Mouse (Mus musculus): ENCODE data around the gene Tbcc. TPM values are rescaled to one million over a fixed set of nuclear protein-coding genes. Genes with fewer than 3 reads are reported as not detected.

The Tbcc gene
- polyA plus RNA-seq, 1 experiment from 2014 or later = 73.3 TPM

GRCm38 (mm10) chr17:46927781-46928180 lies 37.3 kb downstream of the Tbcc start:
- Histone ChIP-seq H3K9ac (ENCODE audit: low read length) (no peak overlapping the region), H3K27me3 (ENCODE audit: control insufficient read depth, insufficient read depth, low read length) (no peaks in the 10 kb centered on the region), H3K4me3 (ENCODE audit: low read depth, low read length) (no peak overlapping the region), H3K4me2 (ENCODE audit: low read depth, severe bottlenecking) (no peak overlapping the region), H3K36me3 (ENCODE audit: control insufficient read depth, insufficient read depth, low read length) (peaks cover 12% of the 10 kb centered on the region), H3K9me3 (ENCODE audit: control insufficient read depth, low read length) (no peaks in the 10 kb centered on the region), H3K4me1 (ENCODE audit: control insufficient read depth, insufficient read depth, low read length) (no peaks in the 10 kb centered on the region), H3K27ac (replicated peaks; ENCODE audit: low read depth, low read length) (no peak overlapping the region)
- ATAC-seq (ENCODE audit: insufficient number of reproducible peaks, low FRiP score, low TSS enrichment, low read depth) (no peak), DNase-seq (ENCODE audit: low spot score) (no peak)
- 94% methylated on average over 5 of the region's 5 CpGs for WGBS

GRCm38 (mm10) chr17:46929277-46929676 lies 38.8 kb downstream of the Tbcc start:
- Histone ChIP-seq H3K27me3 (ENCODE audit: control insufficient read depth, insufficient read depth, low read length) (no peaks in the 10 kb centered on the region), H3K9ac (ENCODE audit: low read length) (no peak overlapping the region), H3K4me2 (ENCODE audit: low read depth, severe bottlenecking) (no peak overlapping the region), H3K36me3 (ENCODE audit: control insufficient read depth, insufficient read depth, low read length) (peaks cover 18% of the 10 kb centered on the region), H3K9me3 (ENCODE audit: control insufficient read depth, low read length) (no peaks in the 10 kb centered on the region), H3K4me1 (ENCODE audit: control insufficient read depth, insufficient read depth, low read length) (no peaks in the 10 kb centered on the region), H3K4me3 (ENCODE audit: low read depth, low read length) (no peak overlapping the region), H3K27ac (replicated peaks; ENCODE audit: low read depth, low read length) (no peak overlapping the region)
- no peak for DNase-seq (ENCODE audit: low spot score)
- ATAC-seq (ENCODE audit: insufficient number of reproducible peaks, low FRiP score, low TSS enrichment, low read depth) = no peak
- 71% methylated on average over 12 of the region's 12 CpGs for WGBS

- ATAC-seq (ENCODE audit: insufficient number of reproducible peaks, low FRiP score, low TSS enrichment, low read depth) (no peak), DNase-seq (ENCODE audit: low spot score) (no peak)
- Histone ChIP-seq H3K4me3 (ENCODE audit: low read depth, low read length) (no peak overlapping the region), H3K9me3 (ENCODE audit: control insufficient read depth, low read length) (no peaks in the 10 kb centered on the region), H3K4me1 (ENCODE audit: control insufficient read depth, insufficient read depth, low read length) (no peaks in the 10 kb centered on the region), H3K4me2 (ENCODE audit: low read depth, severe bottlenecking) (no peak overlapping the region), H3K9ac (ENCODE audit: low read length) (no peak overlapping the region), H3K36me3 (ENCODE audit: control insufficient read depth, insufficient read depth, low read length) (peaks cover 18% of the 10 kb centered on the region), H3K27me3 (ENCODE audit: control insufficient read depth, insufficient read depth, low read length) (no peaks in the 10 kb centered on the region), H3K27ac (replicated peaks; ENCODE audit: low read depth, low read length) (no peak overlapping the region)
- WGBS = 90% methylated on average over 7 of the region's 7 CpGs
Observed at GRCm38 (mm10) chr17:46929897-46930296, 39.4 kb downstream of the Tbcc start.

GRCm38 (mm10) chr17:46932961-46933360 lies 42.5 kb downstream of the Tbcc start:
- ATAC-seq (ENCODE audit: insufficient number of reproducible peaks, low FRiP score, low TSS enrichment, low read depth) = no peak
- Histone ChIP-seq H3K4me2 (ENCODE audit: low read depth, severe bottlenecking) (no peak overlapping the region), H3K9ac (ENCODE audit: low read length) (no peak overlapping the region), H3K27me3 (ENCODE audit: control insufficient read depth, insufficient read depth, low read length) (no peaks in the 10 kb centered on the region), H3K4me3 (ENCODE audit: low read depth, low read length) (no peak overlapping the region), H3K9me3 (ENCODE audit: control insufficient read depth, low read length) (no peaks in the 10 kb centered on the region), H3K4me1 (ENCODE audit: control insufficient read depth, insufficient read depth, low read length) (no peaks in the 10 kb centered on the region), H3K36me3 (ENCODE audit: control insufficient read depth, insufficient read depth, low read length) (peaks cover 29% of the 10 kb centered on the region), H3K27ac (replicated peaks; ENCODE audit: low read depth, low read length) (no peak overlapping the region)
- no peak for DNase-seq (ENCODE audit: low spot score)
- WGBS = 95% methylated on average over 5 of the region's 5 CpGs

GRCm38 (mm10) chr17:46933557-46934348 lies 43.3 kb downstream of the Tbcc start:
- Histone ChIP-seq H3K27ac (replicated peaks; ENCODE audit: low read depth, low read length) (no peak overlapping the region), H3K4me2 (ENCODE audit: low read depth, severe bottlenecking) (no peak overlapping the region), H3K27me3 (ENCODE audit: control insufficient read depth, insufficient read depth, low read length) (no peaks in the 10 kb centered on the region), H3K36me3 (ENCODE audit: control insufficient read depth, insufficient read depth, low read length) (peaks cover 30% of the 10 kb centered on the region), H3K9me3 (ENCODE audit: control insufficient read depth, low read length) (no peaks in the 10 kb centered on the region), H3K4me1 (ENCODE audit: control insufficient read depth, insufficient read depth, low read length) (no peaks in the 10 kb centered on the region), H3K4me3 (ENCODE audit: low read depth, low read length) (no peak overlapping the region), H3K9ac (ENCODE audit: low read length) (no peak overlapping the region)
- peak; percentile 79 for DNase-seq (ENCODE audit: low spot score)
- WGBS = 84% methylated on average over 19 of the region's 19 CpGs
- no peak for ATAC-seq (ENCODE audit: insufficient number of reproducible peaks, low FRiP score, low TSS enrichment, low read depth)

GRCm38 (mm10) chr17:46940461-46940860 lies 50.0 kb downstream of the Tbcc start:
- ATAC-seq (ENCODE audit: insufficient number of reproducible peaks, low FRiP score, low TSS enrichment, low read depth) = no peak
- no peak overlapping the region for H3K4me2 ChIP-seq (ENCODE audit: low read depth, severe bottlenecking)
- H3K4me3 ChIP-seq (ENCODE audit: low read depth, low read length) = no peak overlapping the region
- H3K27me3 ChIP-seq (ENCODE audit: control insufficient read depth, insufficient read depth, low read length) = no peaks in the 10 kb centered on the region
- 95% methylated on average over 8 of the region's 8 CpGs for WGBS
- H3K4me1 ChIP-seq (ENCODE audit: control insufficient read depth, insufficient read depth, low read length) = no peaks in the 10 kb centered on the region
- H3K27ac ChIP-seq (replicated peaks; ENCODE audit: low read depth, low read length) = no peak overlapping the region
- H3K9me3 ChIP-seq (ENCODE audit: control insufficient read depth, low read length) = no peaks in the 10 kb centered on the region
- H3K36me3 ChIP-seq (ENCODE audit: control insufficient read depth, insufficient read depth, low read length) = peaks cover 21% of the 10 kb centered on the region
- no peak for DNase-seq (ENCODE audit: low spot score)
- H3K9ac ChIP-seq (ENCODE audit: low read length) = no peak overlapping the region

Other genes starting within 250 kb of the Tbcc start
- 23.8 and 25.7 TPM in 2 replicates for gene Klc4, start 244.7 kb upstream of the Tbcc start, polyA plus RNA-seq (2014; fragmentation: Nextera tagmentation; extraction: Ambion mirVana)
- gene Mrpl2, start 244.5 kb upstream of the Tbcc start, polyA plus RNA-seq (2014; fragmentation: Nextera tagmentation; extraction: Ambion mirVana) = 106 and 126 TPM in 2 replicates
- 34.6 and 36.3 TPM in 2 replicates for gene Cul7, start 240.3 kb upstream of the Tbcc start, polyA plus RNA-seq (2014; fragmentation: Nextera tagmentation; extraction: Ambion mirVana)
- 59.8 and 61.3 TPM in 2 replicates for gene Rrp36, start 216.3 kb upstream of the Tbcc start, polyA plus RNA-seq (2014; fragmentation: Nextera tagmentation; extraction: Ambion mirVana)
- 153 and 160 TPM in 2 replicates for gene Mea1, start 211.9 kb upstream of the Tbcc start, polyA plus RNA-seq (2014; fragmentation: Nextera tagmentation; extraction: Ambion mirVana)
- 117 and 121 TPM in 2 replicates for gene Klhdc3, start 209.8 kb upstream of the Tbcc start, polyA plus RNA-seq (2014; fragmentation: Nextera tagmentation; extraction: Ambion mirVana)
- 122 and 135 TPM in 2 replicates for gene Ppp2r5d, start 185.6 kb upstream of the Tbcc start, polyA plus RNA-seq (2014; fragmentation: Nextera tagmentation; extraction: Ambion mirVana)
- 18.1 and 18.5 TPM in 2 replicates for gene Pex6, start 179.2 kb upstream of the Tbcc start, polyA plus RNA-seq (2014; fragmentation: Nextera tagmentation; extraction: Ambion mirVana)
- 0.35 TPM in 1 of 2 replicates, not detected in the other for gene Gnmt, start 161.5 kb upstream of the Tbcc start, polyA plus RNA-seq (2014; fragmentation: Nextera tagmentation; extraction: Ambion mirVana)
- 49.1 and 52.4 TPM in 2 replicates for gene Cnpy3, start 138.5 kb upstream of the Tbcc start, polyA plus RNA-seq (2014; fragmentation: Nextera tagmentation; extraction: Ambion mirVana)
- gene Ptcra, start 127.0 kb upstream of the Tbcc start, polyA plus RNA-seq (2014; fragmentation: Nextera tagmentation; extraction: Ambion mirVana) = 0.48 and 0.91 TPM in 2 replicates
- gene 2310039H08Rik, start 118.0 kb upstream of the Tbcc start, polyA plus RNA-seq (2014; fragmentation: Nextera tagmentation; extraction: Ambion mirVana) = 41.8 and 43.4 TPM in 2 replicates
- gene Rpl7l1, start 108.0 kb upstream of the Tbcc start, polyA plus RNA-seq (2014; fragmentation: Nextera tagmentation; extraction: Ambion mirVana) = 195 and 196 TPM in 2 replicates
- gene Bicral, start 32.2 kb upstream of the Tbcc start, polyA plus RNA-seq (2014; fragmentation: Nextera tagmentation; extraction: Ambion mirVana) = 4.6 and 5.9 TPM in 2 replicates
- not detected in 2 replicates for gene Prph2, start 19.8 kb downstream of the Tbcc start, polyA plus RNA-seq (2014; fragmentation: Nextera tagmentation; extraction: Ambion mirVana)
- 19.2 and 20.2 TPM in 2 replicates for gene Ubr2, start 119.9 kb downstream of the Tbcc start, polyA plus RNA-seq (2014; fragmentation: Nextera tagmentation; extraction: Ambion mirVana)